22 mouse cellular contexts compared by ENCODE assay signal in genomic region chr4:133445727-133446126, GRCm38 (mm10). TPM values are rescaled to one million over a fixed set of nuclear protein-coding genes. Genes with fewer than 3 reads are reported as not detected.
"Had no signal": no experiment of that assay in that cellular context is flagged by ENCODE, and none has a peak within 500 bp of the region (broad histone marks: within the 10 kb centered on the region; RNA-seq: fewer than 3 reads in every experiment).

No protein-coding gene starts in this region.

- H3K36me3 ChIP-seq: midbrain, embryonic 13.5 days; midbrain, embryonic 15.5 days; neural tube, embryonic 13.5 days; neural tube, embryonic 15.5 days had no signal

- ATAC-seq: midbrain, embryonic 13.5 days; midbrain, embryonic 15.5 days had no signal

- H3K4me3 ChIP-seq: megakaryocyte, embryonic 14.5 days; midbrain, embryonic 13.5 days; midbrain, embryonic 15.5 days; myocyte; neural tube, embryonic 13.5 days; neural tube, embryonic 15.5 days had no signal

- H3K27me3 ChIP-seq: midbrain, embryonic 13.5 days; midbrain, embryonic 15.5 days; neural tube, embryonic 13.5 days; neural tube, embryonic 15.5 days had no signal

- H3K9me3 ChIP-seq: midbrain, embryonic 13.5 days; midbrain, embryonic 15.5 days; neural tube, embryonic 13.5 days; neural tube, embryonic 15.5 days had no signal

- H3K9ac ChIP-seq: lung, embryonic 14.5 days; midbrain, embryonic 13.5 days; midbrain, embryonic 15.5 days; neural tube, embryonic 13.5 days; neural tube, embryonic 15.5 days had no signal

- DNase-seq: lung, adult 18-20 months; lung, embryonic 14.5 days; lung, postnatal 14 days; lung, postnatal 36 days; retina, postnatal 1 day; right cerebral cortex, adult 18-20 months; right cerebral cortex, postnatal 25 days; right cerebral cortex, postnatal 4 days; spleen, adult 18-20 months; thymus, adult 2 months; thymus, postnatal 25 days; thymus, postnatal 4 days had no signal

- H3K27ac ChIP-seq: macrophage; midbrain, embryonic 13.5 days; midbrain, embryonic 15.5 days; neural tube, embryonic 13.5 days; neural tube, embryonic 15.5 days had no signal

- H3K4me2 ChIP-seq: lung, embryonic 14.5 days; midbrain, embryonic 11.5 days; midbrain, embryonic 13.5 days; midbrain, embryonic 15.5 days; neural tube, embryonic 13.5 days; neural tube, embryonic 15.5 days had no signal

RNA-seq across cellular contexts. Expression of gene Tent5b, which starts 34.2 kb away (rescaled TPM):
- total RNA-seq: megakaryocyte progenitor cell, adult 5-6 weeks had no signal
- polyA plus RNA-seq: macrophage had no signal

RNA-seq across cellular contexts. Expression of gene Trnp1, which starts 52.6 kb away (rescaled TPM):
- total RNA-seq: megakaryocyte progenitor cell, adult 5-6 weeks had no signal
- polyA plus RNA-seq: liver, embryonic 16.5 days had no signal
